Mouse (Mus musculus): ENCODE data around the gene Filip1.

The Filip1 gene

GRCm38 (mm10) chr9:79960453-79960852 lies 52.2 kb downstream of the Filip1 start:
- in situ Hi-C loops (cut with MboI; ENCODE audit: low pct_unique_long_range_greater_than_20kb in 1 of 2, low sequenced_read_pairs in 2 of 2, unreplicated experiment in 1 of 2) = no loop called here

- in situ Hi-C loops (cut with MboI; ENCODE audit: low pct_unique_long_range_greater_than_20kb in 1 of 2, low sequenced_read_pairs in 2 of 2, unreplicated experiment in 1 of 2) = no loop called here
These were observed 54.3 kb downstream of the Filip1 start for GRCm38 (mm10) chr9:79958395-79958794.

DNA sequence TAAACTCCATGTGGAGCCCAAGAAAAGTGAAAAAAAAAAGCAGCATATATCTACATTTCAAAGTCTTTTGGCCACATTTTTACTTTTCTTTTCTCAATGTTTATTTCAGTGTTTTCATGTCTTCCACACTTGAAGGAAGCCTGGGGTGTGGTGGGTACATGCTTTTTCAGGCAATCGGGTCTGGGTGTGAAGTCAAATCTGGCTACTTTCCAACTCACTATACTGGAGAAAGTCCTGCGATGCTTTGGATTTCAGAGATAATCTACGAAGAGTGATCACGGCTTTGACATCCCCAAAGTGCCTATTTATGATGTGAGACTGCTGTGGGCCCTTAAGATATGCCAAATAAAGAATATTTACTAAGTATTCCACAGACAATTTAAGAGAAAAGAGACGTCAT lies 57.7 kb downstream of the Filip1 start:
- in situ Hi-C loops (cut with MboI; ENCODE audit: low pct_unique_long_range_greater_than_20kb in 1 of 2, low sequenced_read_pairs in 2 of 2, unreplicated experiment in 1 of 2) = no loop called here

DNA sequence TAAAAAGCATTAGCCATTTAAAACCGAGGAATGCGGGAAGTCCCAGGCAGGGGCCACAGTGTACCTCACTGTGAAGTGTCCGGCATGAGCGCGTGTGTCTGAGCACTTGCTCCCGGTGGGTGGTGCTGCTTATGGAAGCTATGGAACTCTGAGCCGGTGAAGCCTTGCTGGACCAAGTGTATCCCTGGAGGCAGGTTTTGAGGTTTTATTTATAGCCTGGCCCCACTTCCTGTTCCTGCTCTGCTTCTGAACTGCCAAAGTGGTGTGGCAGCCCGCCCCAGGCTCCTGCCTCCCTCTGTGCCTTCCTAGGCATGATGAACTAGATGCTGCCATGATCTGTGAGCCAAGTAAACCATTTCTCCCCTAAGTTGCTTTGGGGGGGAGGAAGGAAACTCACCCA lies 60.7 kb downstream of the Filip1 start:
- in situ Hi-C loops (cut with MboI; ENCODE audit: low pct_unique_long_range_greater_than_20kb in 1 of 2, low sequenced_read_pairs in 2 of 2, unreplicated experiment in 1 of 2) = no loop called here

DNA sequence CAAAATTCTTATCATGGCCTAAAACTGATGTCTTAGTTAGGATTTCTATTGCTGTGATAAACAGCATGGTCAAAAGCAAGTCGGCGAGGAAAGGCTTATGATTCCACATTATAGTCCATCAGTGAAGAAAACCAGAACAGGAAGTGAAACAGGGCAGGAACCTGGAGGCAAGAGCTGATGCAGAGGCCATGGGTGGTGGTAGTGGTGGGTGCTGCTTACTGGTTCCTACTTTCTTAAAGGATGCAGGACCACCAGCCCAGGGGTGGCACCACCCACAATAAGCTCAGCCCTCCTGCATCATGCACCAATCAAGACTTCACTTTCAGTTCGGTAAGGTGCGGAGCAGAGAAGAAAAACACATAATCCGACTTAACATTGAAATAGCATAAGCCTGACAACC lies 61.3 kb downstream of the Filip1 start:
- in situ Hi-C loops (cut with MboI; ENCODE audit: low pct_unique_long_range_greater_than_20kb in 1 of 2, low sequenced_read_pairs in 2 of 2, unreplicated experiment in 1 of 2) = no loop called here

DNA sequence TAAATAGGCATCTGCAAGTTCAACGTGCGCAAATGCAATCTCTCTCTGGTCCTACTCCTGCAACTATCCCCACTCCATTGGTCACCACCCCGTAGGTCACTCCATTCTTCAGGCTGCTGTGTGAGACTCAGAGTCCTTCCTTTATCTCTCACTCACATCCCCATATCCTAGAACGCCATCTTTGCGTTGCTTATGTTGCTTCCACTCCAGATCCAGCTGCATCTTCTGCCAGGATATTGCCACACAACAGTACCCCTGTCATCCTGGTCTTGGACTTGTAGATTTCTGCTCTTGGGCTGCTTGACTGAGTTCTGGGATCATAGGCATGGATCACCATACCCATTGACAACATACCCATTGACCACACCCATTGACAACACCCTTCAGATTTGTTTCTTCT lies 62.0 kb downstream of the Filip1 start:
- in situ Hi-C loops (cut with MboI; ENCODE audit: low pct_unique_long_range_greater_than_20kb in 1 of 2, low sequenced_read_pairs in 2 of 2, unreplicated experiment in 1 of 2) = no loop called here

DNA sequence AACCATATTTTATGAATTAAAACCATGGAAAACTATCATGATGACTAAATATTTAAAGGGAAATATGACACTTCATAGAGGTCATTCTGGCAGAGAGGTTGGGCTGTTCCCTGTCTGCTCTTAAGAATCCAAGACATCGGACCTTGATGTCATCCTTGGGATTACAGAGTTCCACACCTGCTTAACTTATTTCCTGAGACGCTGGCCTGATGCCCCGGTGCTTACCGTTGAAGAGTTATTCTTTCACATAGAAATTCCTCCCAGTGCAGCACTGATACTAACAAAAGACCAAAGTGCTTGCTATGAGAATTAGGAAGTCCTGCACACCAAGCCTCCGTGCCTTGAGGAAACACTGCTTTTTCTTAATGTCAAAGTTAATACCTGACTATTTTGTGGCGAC lies 62.6 kb downstream of the Filip1 start:
- in situ Hi-C loops (cut with MboI; ENCODE audit: low pct_unique_long_range_greater_than_20kb in 1 of 2, low sequenced_read_pairs in 2 of 2, unreplicated experiment in 1 of 2) = no loop called here

DNA sequence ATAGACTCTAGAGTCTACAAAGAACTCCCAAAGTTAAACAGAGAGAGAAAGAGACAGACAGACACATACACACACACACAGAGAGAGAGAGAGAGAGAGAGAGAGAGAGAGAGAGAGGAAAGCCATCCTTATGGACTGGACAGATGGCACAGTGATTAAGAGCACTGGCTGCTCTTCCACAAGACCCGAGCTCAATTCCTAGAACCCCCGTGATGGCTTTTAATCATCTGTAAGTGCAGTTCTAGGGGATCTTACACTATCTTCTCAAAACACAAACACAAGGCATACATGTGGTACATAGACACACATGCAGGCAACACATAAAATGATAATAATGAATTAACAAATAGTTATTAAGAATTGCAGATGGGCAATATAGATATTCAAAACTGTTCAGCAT lies 64.3 kb downstream of the Filip1 start:
- in situ Hi-C loops (cut with MboI; ENCODE audit: low pct_unique_long_range_greater_than_20kb in 1 of 2, low sequenced_read_pairs in 2 of 2, unreplicated experiment in 1 of 2) = no loop called here

GRCm38 (mm10) chr9:79947973-79948372 lies 64.7 kb downstream of the Filip1 start:
- in situ Hi-C loops (cut with MboI; ENCODE audit: low pct_unique_long_range_greater_than_20kb in 1 of 2, low sequenced_read_pairs in 2 of 2, unreplicated experiment in 1 of 2) = no loop called here

DNA sequence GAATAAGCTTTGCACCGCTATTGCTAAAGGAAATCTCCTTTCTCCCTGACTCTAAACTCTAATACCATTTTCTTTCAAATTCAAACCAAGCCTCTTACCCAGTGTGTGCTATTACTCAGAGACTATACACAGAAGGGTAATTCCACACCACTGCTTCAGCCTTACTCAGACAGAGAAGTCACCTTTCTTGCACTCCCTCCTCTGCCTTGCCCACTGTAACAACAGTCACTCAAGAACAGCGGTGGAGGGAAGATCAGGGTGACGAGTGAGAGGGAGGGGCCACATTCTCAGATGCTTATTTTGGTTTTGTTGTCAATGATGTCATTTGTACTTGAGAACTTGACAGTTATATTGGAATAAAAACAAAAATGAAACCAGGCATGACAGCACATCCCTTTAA lies 65.2 kb downstream of the Filip1 start:
- in situ Hi-C loops (cut with MboI; ENCODE audit: low pct_unique_long_range_greater_than_20kb in 1 of 2, low sequenced_read_pairs in 2 of 2, unreplicated experiment in 1 of 2) = no loop called here

GRCm38 (mm10) chr9:79944872-79945271 lies 67.8 kb downstream of the Filip1 start:
- in situ Hi-C loops (cut with MboI; ENCODE audit: low pct_unique_long_range_greater_than_20kb in 1 of 2, low sequenced_read_pairs in 2 of 2, unreplicated experiment in 1 of 2) = no loop called here

DNA sequence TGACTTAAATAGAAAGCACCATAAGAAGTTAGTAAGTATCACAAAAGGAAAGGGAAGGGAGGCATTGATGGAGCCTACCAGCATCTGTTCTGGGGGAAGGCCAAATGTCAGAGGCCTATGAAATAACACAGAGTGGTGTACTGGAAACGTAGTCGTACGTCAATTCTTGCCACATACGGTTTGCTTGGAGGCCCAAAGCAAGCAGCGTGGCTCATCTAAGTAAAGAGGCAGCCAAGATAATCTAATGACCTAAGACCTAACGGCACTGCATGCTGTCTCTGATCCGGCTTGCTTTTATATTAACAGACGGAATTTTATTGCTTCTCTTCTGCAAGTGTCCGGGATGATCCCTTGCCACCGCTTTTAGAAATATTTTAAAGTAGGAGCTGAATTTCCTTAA lies 68.7 kb downstream of the Filip1 start:
- in situ Hi-C loops (cut with MboI; ENCODE audit: low pct_unique_long_range_greater_than_20kb in 1 of 2, low sequenced_read_pairs in 2 of 2, unreplicated experiment in 1 of 2) = no loop called here

GRCm38 (mm10) chr9:79938416-79939206 lies 74.0 kb downstream of the Filip1 start:
- in situ Hi-C loops (cut with MboI; ENCODE audit: low pct_unique_long_range_greater_than_20kb in 1 of 2, low sequenced_read_pairs in 2 of 2, unreplicated experiment in 1 of 2) = loop anchor here in 1 of 2 experiments (10.0 kb wide), 1 partner anchor 64 kb away; no protein-coding TSS in a partner anchor

- in situ Hi-C loops (cut with MboI; ENCODE audit: low pct_unique_long_range_greater_than_20kb in 1 of 2, low sequenced_read_pairs in 2 of 2, unreplicated experiment in 1 of 2) = loop anchor here in 1 of 2 experiments (10.0 kb wide), 1 partner anchor 63 kb away; no protein-coding TSS in a partner anchor
These were observed 75.1 kb downstream of the Filip1 start for GRCm38 (mm10) chr9:79937570-79937969.

GRCm38 (mm10) chr9:79932578-79932977 lies 80.1 kb downstream of the Filip1 start:
- in situ Hi-C loops (cut with MboI; ENCODE audit: low pct_unique_long_range_greater_than_20kb in 1 of 2, low sequenced_read_pairs in 2 of 2, unreplicated experiment in 1 of 2) = loop anchor here in 1 of 2 experiments (10.0 kb wide), 1 partner anchor 58 kb away; no protein-coding TSS in a partner anchor

- in situ Hi-C loops (cut with MboI; ENCODE audit: low pct_unique_long_range_greater_than_20kb in 1 of 2, low sequenced_read_pairs in 2 of 2, unreplicated experiment in 1 of 2) = no loop called here
These were observed 84.6 kb downstream of the Filip1 start for GRCm38 (mm10) chr9:79928092-79928491.

DNA sequence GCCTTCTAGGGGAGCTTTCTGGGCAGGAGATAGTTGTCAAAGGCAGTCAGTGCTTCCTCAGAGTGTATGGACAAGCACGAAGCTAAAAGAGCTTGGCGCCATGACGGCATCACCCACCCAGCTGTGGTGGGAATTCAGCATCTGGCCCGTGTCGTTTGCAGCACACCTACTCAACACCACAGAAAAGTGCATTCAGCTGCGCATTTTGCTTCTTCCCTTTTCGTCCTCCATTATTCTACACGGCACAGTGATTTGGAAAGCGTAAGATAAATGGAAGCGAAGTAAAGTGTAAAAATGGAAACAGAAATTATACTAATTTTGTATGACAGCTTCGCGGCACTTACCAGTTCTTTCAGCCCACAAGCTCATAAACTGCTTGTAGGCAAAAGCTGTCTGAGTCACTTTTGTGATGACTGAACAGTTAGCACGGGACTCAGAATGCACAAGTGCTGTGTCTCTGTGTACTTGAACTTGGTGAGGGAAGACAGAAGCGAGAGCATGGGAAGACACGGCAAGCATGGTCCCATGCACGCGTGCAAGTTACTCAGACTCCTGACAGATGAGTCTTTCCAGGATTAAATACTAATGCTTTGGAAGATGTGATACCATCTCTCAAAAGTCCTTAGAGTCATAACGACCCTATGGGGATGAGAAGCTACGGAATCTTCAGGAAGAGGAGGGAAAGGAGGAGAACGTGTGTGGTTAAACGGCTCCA lies 85.3 kb downstream of the Filip1 start:
- in situ Hi-C loops (cut with MboI; ENCODE audit: low pct_unique_long_range_greater_than_20kb in 1 of 2, low sequenced_read_pairs in 2 of 2, unreplicated experiment in 1 of 2) = no loop called here

DNA sequence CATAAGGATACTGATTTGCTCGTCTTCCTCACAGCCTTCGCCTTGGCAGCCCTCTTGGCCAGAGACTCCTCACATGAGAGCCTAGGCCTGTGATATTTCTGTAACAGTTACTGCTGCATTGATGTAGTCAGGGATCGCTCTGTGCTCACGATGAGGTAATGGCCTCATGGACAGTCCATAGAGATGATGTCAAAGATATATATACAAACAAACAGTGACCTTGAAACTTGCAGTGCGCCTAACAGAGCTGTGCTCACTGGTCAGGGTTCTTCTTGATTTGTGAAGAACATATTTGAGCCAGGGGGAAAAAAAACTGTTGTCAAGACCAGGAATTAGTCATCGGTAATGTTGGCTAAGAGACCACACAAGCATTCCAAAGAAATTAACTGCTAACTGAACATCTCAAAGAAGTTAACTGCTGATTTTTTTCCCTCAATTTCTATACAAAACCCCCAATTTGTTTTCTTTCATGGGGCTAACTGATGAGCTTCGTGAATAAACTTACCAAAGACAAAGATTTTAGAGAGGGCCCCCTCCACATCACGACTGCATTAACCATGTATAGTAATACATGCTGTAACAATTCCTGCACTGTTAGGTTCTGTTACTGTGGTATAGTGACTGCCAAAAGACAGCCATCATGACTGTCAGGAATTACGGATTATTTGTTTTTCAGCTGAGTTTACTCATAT lies 86.0 kb downstream of the Filip1 start:
- in situ Hi-C loops (cut with MboI; ENCODE audit: low pct_unique_long_range_greater_than_20kb in 1 of 2, low sequenced_read_pairs in 2 of 2, unreplicated experiment in 1 of 2) = no loop called here

DNA sequence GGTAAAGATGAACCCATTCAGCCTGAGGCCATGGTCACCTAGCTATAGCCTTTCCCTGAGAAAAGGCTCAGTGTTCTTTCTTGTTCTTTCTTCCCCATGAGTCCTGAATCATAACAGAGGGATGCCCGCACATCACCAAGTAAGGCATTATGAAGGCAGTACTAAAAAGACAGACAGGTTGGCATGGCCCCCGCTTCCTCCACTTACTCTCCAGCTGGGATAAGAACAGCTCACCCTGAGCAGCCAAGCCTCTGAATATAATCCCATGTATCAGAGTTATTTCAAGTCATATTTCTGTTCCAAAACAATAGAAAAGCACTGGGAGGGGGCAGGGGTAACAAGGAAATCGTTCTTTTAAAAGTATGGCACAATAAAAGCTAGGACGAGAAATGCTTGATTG lies 86.7 kb downstream of the Filip1 start:
- in situ Hi-C loops (cut with MboI; ENCODE audit: low pct_unique_long_range_greater_than_20kb in 1 of 2, low sequenced_read_pairs in 2 of 2, unreplicated experiment in 1 of 2) = no loop called here
